Mouse (Mus musculus): ENCODE data around the gene Nfkbil1.

The Nfkbil1 gene

GRCm38 (mm10) chr17:35202442-35202841 is 33.1 kb downstream of the Nfkbil1 start:
- ATAC-seq (ENCODE audit: low TSS enrichment): no peak

- no peak for ATAC-seq (ENCODE audit: low TSS enrichment)
Observed at GRCm38 (mm10) chr17:35201787-35202186, 33.8 kb downstream of the Nfkbil1 start, which contains the start of gene Tnf. Tnf (minus strand) TSS chr17:35202007.

- ATAC-seq (ENCODE audit: low TSS enrichment): no peak
Observed at GRCm38 (mm10) chr17:35201128-35201527, 34.5 kb downstream of the Nfkbil1 start.

- no peak for ATAC-seq (ENCODE audit: low TSS enrichment)
Observed at GRCm38 (mm10) chr17:35200398-35200797, 35.2 kb downstream of the Nfkbil1 start.

GRCm38 (mm10) chr17:35198946-35199345 is 36.6 kb downstream of the Nfkbil1 start:
- ATAC-seq (ENCODE audit: low TSS enrichment): no peak

- no peak for ATAC-seq (ENCODE audit: low TSS enrichment)
Observed at GRCm38 (mm10) chr17:35198029-35198428, 37.6 kb downstream of the Nfkbil1 start.

GRCm38 (mm10) chr17:35197126-35197525 is 38.5 kb downstream of the Nfkbil1 start:
- no peak for ATAC-seq (ENCODE audit: low TSS enrichment)

- ATAC-seq (ENCODE audit: low TSS enrichment): no peak
Observed at GRCm38 (mm10) chr17:35196321-35196641, 39.3 kb downstream of the Nfkbil1 start.

GRCm38 (mm10) chr17:35195631-35196320 is 39.8 kb downstream of the Nfkbil1 start:
- peak; percentile 72 for ATAC-seq (ENCODE audit: low TSS enrichment)

- ATAC-seq (ENCODE audit: low TSS enrichment): peak; percentile 27; the same call in 1 of the 2 replicates
Observed at GRCm38 (mm10) chr17:35194844-35195630, 40.6 kb downstream of the Nfkbil1 start.

GRCm38 (mm10) chr17:35193881-35194843 is 41.4 kb downstream of the Nfkbil1 start, which contains the start of gene Ltb:
Ltb (plus strand) TSS chr17:35194439.
- no peak for ATAC-seq (ENCODE audit: low TSS enrichment)

- ATAC-seq (ENCODE audit: low TSS enrichment): no peak
Observed at GRCm38 (mm10) chr17:35192924-35193323, 42.7 kb downstream of the Nfkbil1 start.

GRCm38 (mm10) chr17:35191723-35192122 is 43.9 kb downstream of the Nfkbil1 start:
- ATAC-seq (ENCODE audit: low TSS enrichment): no peak

GRCm38 (mm10) chr17:35190096-35190495 is 45.5 kb downstream of the Nfkbil1 start:
- no peak for ATAC-seq (ENCODE audit: low TSS enrichment)

- no peak for ATAC-seq (ENCODE audit: low TSS enrichment)
Observed at GRCm38 (mm10) chr17:35189186-35189585, 46.4 kb downstream of the Nfkbil1 start.

- ATAC-seq (ENCODE audit: low TSS enrichment): no peak
Observed at GRCm38 (mm10) chr17:35187959-35188610, 47.5 kb downstream of the Nfkbil1 start, which contains the start of gene Lst1. Lst1 (minus strand) TSS chr17:35188439.

- no peak for ATAC-seq (ENCODE audit: low TSS enrichment)
Observed at GRCm38 (mm10) chr17:35187345-35187744, 48.2 kb downstream of the Nfkbil1 start.

- ATAC-seq (ENCODE audit: low TSS enrichment): no peak; the same call in 1 of the 2 replicates
Observed at GRCm38 (mm10) chr17:35186681-35187080, 48.9 kb downstream of the Nfkbil1 start.

- no peak for ATAC-seq (ENCODE audit: low TSS enrichment)
Observed at GRCm38 (mm10) chr17:35185639-35186611, 49.7 kb downstream of the Nfkbil1 start.

GRCm38 (mm10) chr17:35180093-35180492 is 55.5 kb downstream of the Nfkbil1 start:
- ATAC-seq (ENCODE audit: low TSS enrichment): no peak
